Mouse (Mus musculus) lung, embryonic 14.5 days (tissue): ENCODE results near the gene Ccin. TPM values are rescaled to one million over a fixed set of nuclear protein-coding genes. Genes with fewer than 3 reads are reported as not detected.

Experiments used
- ATAC-seq: fragments of 200-750 bp; cut with Nextera tagmentation; 2 replicates; pipeline ENCODE4 v1.8.0; 2017; ENCODE audit warnings: mild to moderate bottlenecking, moderate TSS enrichment, moderate library complexity; ENCODE audit not compliant: insufficient read depth
- DNase-seq: peaks from one replicate; pipeline ENCODE4 v3.0.0-alpha.2; 2015
- H3K27ac ChIP-seq: fragments of 300-500 bp; sonication (generic); 2 replicates; pipeline ENCODE4 v1.5.1; 2014; ENCODE audit warnings: low read depth, mild to moderate bottlenecking, moderate library complexity
- H3K27me3 ChIP-seq: fragments of 300-500 bp; sonication (generic); 2 replicates; pipeline ENCODE4 v1.6.1; 2014; ENCODE audit warnings: low read length, control low read depth; ENCODE audit not compliant: insufficient read depth
- H3K36me3 ChIP-seq: fragments of 300-500 bp; sonication (generic); 2 replicates; pipeline ENCODE4 v1.6.1; 2014; ENCODE audit warnings: control low read depth; ENCODE audit not compliant: insufficient read depth
- H3K4me1 ChIP-seq: fragments of 300-500 bp; sonication (generic); 2 replicates; pipeline ENCODE4 v1.6.1; 2014; ENCODE audit warnings: antibody characterized with exemption, control low read depth; ENCODE audit not compliant: insufficient read depth
- H3K4me2 ChIP-seq: fragments of 300-500 bp; sonication (generic); 2 replicates; pipeline ENCODE4 v1.6.1; 2014; ENCODE audit warnings: mild to moderate bottlenecking
- H3K4me3 ChIP-seq: fragments of 300-500 bp; sonication (generic); 2 replicates; pipeline ENCODE4 v1.5.1; 2014; ENCODE audit warnings: low read depth, low read length
- H3K9ac ChIP-seq: fragments of 300-500 bp; sonication (generic); 2 replicates; pipeline ENCODE4 v1.6.1; 2014
- H3K9me3 ChIP-seq: fragments of 300-500 bp; sonication (generic); 2 replicates; pipeline ENCODE4 v1.6.1; 2016; ENCODE audit warnings: low read depth, low read length, control low read depth
- CTCF ChIP-seq: IDR thresholded peaks from 2 replicates; pipeline ENCODE4 v1.5.1; 2016; ENCODE audit warnings: antibody characterized with exemption, low read depth
- WGBS: fragments of 180-500 bp; shearing (Covaris S2); extraction: QIAGEN DNeasy Blood & Tissue Kit; methylation state at CpG from one replicate; pipeline ENCODE4 v1.1.7; 2014; 5-methylcytosine and 5-hydroxymethylcytosine counted together
- polyA plus RNA-seq: library from polyadenylated mRNA; unstranded; fragments of >200 nt; fragmentation: Nextera tagmentation; extraction: Ambion mirVana; gene quantifications from 2 replicates; pipeline ENCODE4 v1.2.1, GENCODE M21; 2014

Gene Ccin
- polyA plus RNA-seq, 1 experiment from 2014 or later: not detected

DNA sequence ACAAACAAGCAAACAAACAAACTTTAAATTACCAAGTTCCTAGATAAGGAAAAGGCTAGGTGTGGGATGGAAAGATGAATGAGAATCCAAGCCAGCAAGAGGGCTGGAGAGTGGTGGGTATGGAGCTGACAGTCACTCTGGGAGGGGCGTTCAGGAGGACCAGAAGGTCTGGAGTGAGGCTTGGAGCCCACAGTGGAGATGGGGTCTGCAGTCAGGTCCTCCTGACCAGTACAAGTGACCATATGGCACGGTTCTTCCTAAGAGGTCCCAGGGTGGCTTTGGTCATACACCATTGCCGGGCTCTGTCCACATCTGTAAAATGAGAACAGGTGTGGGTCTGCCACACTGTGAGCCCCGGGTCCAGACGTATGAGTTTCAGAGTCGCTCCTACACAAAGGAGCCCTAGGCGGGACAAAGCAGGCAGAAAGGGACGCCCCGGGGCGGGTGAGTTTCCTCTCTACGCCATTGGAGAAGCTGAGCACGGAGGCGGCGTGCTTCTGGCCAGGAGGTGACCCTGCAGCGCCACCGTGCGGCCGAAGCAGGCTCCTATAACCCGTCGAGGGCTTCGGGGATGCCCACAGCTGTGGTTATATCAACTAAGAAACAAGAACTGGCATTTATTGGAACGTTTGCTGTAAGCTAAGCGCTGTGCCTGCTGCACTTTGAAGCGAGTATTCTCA lies 1.1 kb upstream of the Ccin start:
- Histone ChIP-seq H3K27ac (no peak overlapping the region), H3K9ac (peak overlapping the region; percentile 49), H3K36me3 (no peaks in the 10 kb centered on the region), H3K4me3 (peak overlapping the region; percentile 32), H3K27me3 (no peaks in the 10 kb centered on the region), H3K4me1 (peaks cover 9% of the 10 kb centered on the region; the same call in 1 of the 2 replicates), H3K9me3 (no peaks in the 10 kb centered on the region), H3K4me2 (peak overlapping the region; percentile 71)
- ATAC-seq: peak; percentile 88
- peak; percentile 97 for DNase-seq
- peak; percentile 96 for TF ChIP-seq CTCF
- WGBS: 1% methylated on average over 24 of the region's 24 CpGs

DNA sequence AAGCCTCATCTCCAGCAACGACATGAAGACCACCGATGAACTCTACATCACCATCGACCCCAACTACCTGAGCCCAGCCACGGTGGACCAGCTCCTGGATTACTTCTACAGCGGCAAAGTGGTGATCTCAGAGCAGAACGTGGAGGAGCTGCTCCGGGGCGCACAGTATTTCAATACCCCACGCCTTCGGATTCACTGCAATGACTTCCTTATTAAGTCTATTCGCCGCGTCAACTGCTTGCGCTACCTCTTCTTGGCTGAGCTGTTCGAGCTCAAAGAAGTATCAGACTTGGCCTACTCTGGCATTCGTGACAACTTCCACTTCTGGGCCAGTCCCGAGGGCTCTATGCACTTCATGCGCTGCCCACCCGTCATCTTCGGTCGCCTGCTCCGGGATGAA lies 473 bp downstream of the Ccin start:
- no peak for TF ChIP-seq CTCF
- no peaks in the 10 kb centered on the region for H3K27me3 ChIP-seq
- H3K4me3 ChIP-seq: no peak overlapping the region
- H3K36me3 ChIP-seq: no peaks in the 10 kb centered on the region
- no peak for ATAC-seq
- no peak overlapping the region for H3K4me2 ChIP-seq
- H3K27ac ChIP-seq: no peak overlapping the region
- no peak overlapping the region for H3K9ac ChIP-seq
- WGBS: 90% methylated on average over 22 of the region's 22 CpGs
- DNase-seq: no peak
- H3K4me1 ChIP-seq: peaks cover 4% of the 10 kb centered on the region; the same call in 1 of the 2 replicates
- H3K9me3 ChIP-seq: no peaks in the 10 kb centered on the region

DNA sequence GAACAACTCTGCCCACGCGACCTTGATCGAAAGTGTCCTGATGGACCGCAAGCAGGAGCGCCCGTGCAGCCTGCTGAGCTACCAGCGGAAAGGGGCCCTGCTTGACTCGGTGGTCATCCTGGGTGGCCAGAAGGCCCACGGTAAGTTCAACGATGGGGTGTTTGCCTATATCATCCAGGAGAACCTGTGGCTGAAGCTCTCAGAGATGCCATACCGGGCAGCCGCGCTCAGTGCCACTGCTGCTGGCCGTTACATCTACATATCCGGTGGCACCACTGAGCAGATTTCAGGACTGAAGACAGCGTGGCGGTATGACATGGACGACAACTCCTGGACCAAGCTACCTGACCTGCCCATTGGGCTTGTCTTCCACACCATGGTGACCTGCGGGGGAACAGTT lies 1.0 kb downstream of the Ccin start:
- DNase-seq: no peak
- no peaks in the 10 kb centered on the region for H3K27me3 ChIP-seq

DNA sequence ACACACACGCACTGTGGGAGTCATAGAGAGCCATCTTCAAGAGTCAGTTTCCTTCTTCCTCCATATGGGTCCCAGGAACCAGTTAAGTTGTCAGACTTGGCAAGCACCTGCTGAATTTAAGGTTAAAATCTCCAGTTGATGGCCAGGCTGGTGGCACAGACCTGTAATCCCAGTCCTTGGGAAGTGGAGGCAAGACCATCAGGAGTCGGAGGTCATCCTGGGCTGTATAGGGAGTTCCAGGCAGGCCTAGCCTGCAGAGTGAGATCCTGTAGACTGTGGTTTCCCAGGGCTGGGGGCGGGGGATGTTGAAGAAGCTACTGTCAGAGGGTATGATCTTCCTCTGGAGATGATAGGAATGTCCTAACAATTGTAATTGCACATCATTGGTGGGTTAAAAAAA lies 5.7 kb downstream of the Ccin start:
- ATAC-seq (no peak), DNase-seq (no peak)
- no peaks in the 10 kb centered on the region for H3K4me1 ChIP-seq
- 83% methylated on average over 3 of the region's 3 CpGs for WGBS
- H3K27me3 ChIP-seq: no peaks in the 10 kb centered on the region
- H3K27ac ChIP-seq: no peak overlapping the region
- TF ChIP-seq CTCF: no peak
- H3K36me3 ChIP-seq: no peaks in the 10 kb centered on the region
- H3K9me3 ChIP-seq: no peaks in the 10 kb centered on the region
- no peak overlapping the region for H3K9ac ChIP-seq
- H3K4me2 ChIP-seq: no peak overlapping the region
- H3K4me3 ChIP-seq: no peak overlapping the region

More for the DNA sequence above, 1.0 kb downstream of the Ccin start:
- Histone ChIP-seq H3K27ac (no peak overlapping the region), H3K4me3 (no peak overlapping the region), H3K4me1 (no peaks in the 10 kb centered on the region), H3K4me2 (no peak overlapping the region), H3K36me3 (no peaks in the 10 kb centered on the region), H3K9me3 (no peaks in the 10 kb centered on the region), H3K9ac (no peak overlapping the region)
- ATAC-seq: no peak
- TF ChIP-seq CTCF: no peak
- 87% methylated on average over 19 of the region's 19 CpGs for WGBS

DNA sequence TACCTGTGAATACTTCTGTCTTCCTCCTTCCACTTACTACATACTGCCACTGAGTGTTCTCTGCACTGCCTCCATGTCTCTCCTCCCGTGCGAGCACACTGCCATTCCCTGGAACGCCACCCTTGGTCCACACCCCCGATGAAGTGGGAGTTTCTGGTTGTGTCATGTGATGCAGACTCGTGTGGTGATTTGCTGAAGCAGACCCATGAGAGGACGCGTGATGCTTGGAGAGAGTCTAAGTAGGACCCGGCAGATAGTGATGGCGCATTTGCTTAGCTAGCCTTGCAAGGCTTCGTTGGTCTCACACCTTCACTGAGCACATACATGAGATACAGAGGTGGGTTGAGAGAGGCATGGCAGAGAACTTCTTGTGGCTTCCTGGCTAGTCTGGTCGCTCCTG lies 9.8 kb downstream of the Ccin start:
- Histone ChIP-seq H3K9me3 (no peaks in the 10 kb centered on the region), H3K27me3 (no peaks in the 10 kb centered on the region), H3K4me2 (no peak overlapping the region), H3K36me3 (no peaks in the 10 kb centered on the region), H3K4me1 (no peaks in the 10 kb centered on the region), H3K4me3 (no peak overlapping the region), H3K9ac (no peak overlapping the region), H3K27ac (no peak overlapping the region)
- TF ChIP-seq CTCF: no peak
- ATAC-seq (no peak), DNase-seq (no peak)
- WGBS: 89% methylated on average over 11 of the region's 11 CpGs

DNA sequence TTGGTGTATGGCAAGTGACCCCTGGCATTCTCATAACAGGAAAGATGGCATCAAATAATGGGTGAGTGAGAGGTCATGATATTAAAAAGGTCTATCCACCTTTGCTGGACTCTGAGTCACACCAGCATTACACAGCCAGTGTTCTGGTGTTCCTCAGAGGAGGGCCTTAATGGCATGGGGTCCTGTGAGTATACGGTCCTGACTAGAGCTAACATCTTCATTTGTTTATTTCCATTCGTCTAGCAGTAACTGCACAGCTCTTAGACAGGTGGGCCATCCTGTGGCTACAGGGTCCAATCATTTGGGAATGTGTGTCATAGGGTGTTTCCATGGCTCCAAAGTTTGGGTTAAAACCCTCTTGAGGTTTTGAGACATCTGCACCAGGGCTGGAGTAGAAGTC lies 11.1 kb downstream of the Ccin start:
- Histone ChIP-seq H3K9me3 (no peaks in the 10 kb centered on the region), H3K36me3 (no peaks in the 10 kb centered on the region), H3K27me3 (no peaks in the 10 kb centered on the region), H3K4me2 (no peak overlapping the region), H3K4me3 (no peak overlapping the region), H3K4me1 (no peaks in the 10 kb centered on the region), H3K27ac (no peak overlapping the region), H3K9ac (no peak overlapping the region)
- no peak for TF ChIP-seq CTCF
- no peak for DNase-seq
- WGBS: 43% methylated on average over 2 of the region's 2 CpGs
- ATAC-seq: no peak

DNA sequence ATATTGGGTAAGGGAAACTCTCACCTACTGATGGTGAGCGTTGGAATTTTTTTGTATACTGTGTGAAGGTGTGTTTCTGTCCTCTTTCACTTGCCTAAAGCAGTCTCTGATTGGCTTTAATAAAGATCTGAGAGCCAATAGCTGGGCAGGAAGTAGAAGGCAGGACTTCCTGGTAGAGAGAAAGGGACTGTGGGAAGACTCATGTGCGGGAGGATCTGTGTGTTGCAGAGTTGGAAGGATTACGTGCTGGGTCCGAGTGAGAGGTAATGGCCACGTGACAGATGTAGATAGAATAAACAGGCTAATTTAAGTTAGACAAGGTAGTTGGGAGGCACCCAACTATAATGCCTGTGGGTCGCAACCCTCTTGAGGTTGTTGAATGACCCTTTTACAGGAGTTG lies 20.3 kb downstream of the Ccin start:
- H3K36me3 ChIP-seq: no peaks in the 10 kb centered on the region
- H3K4me1 ChIP-seq: no peaks in the 10 kb centered on the region
- H3K9ac ChIP-seq: no peak overlapping the region
- no peaks in the 10 kb centered on the region for H3K9me3 ChIP-seq
- DNase-seq: no peak
- ATAC-seq: no peak; the same call in 1 of the 2 replicates
- no peak overlapping the region; the same call in 1 of the 2 replicates for H3K4me2 ChIP-seq
- no peak for TF ChIP-seq CTCF
- 56% methylated on average over 6 of the region's 6 CpGs for WGBS
- no peak overlapping the region for H3K4me3 ChIP-seq
- no peak overlapping the region for H3K27ac ChIP-seq
- no peaks in the 10 kb centered on the region for H3K27me3 ChIP-seq

DNA sequence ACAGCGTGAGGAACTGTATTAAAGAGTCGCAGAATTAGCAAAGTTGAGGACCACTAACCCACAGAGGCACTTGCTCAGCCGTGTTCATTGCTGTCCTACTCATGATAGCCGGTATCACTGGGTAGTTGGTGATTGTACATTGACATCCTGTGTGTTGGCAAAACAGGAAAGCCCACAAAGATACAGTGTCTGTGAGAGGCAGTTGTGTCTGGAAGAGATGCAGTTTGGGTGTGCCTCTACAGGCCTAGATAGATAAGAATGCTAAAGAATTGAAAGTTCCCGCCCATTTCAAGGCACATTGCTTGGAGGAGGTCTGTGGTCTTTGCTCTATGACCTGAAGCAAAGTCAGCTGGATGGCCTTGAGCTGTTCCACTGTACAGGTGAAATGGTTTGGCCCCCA lies 20.8 kb downstream of the Ccin start, which contains the start of gene Clta:
TSS of gene Clta (plus strand) at position 327 of the 400 bp plus-strand sequence.
- Histone ChIP-seq H3K4me3 (no peak within 1 kb of the TSS), H3K36me3 (no peaks in the 10 kb centered on the region), H3K9ac (no peak within 1 kb of the TSS), H3K4me2 (no peak within 1 kb of the TSS; the same call in 1 of the 2 replicates), H3K27ac (no peak within 1 kb of the TSS), H3K4me1 (no peaks in the 10 kb centered on the region), H3K9me3 (no peaks in the 10 kb centered on the region), H3K27me3 (no peaks in the 10 kb centered on the region)
- ATAC-seq (peak; percentile 56; the same call in 1 of the 2 replicates), DNase-seq (no peak)
- WGBS: 86% methylated on average over 5 of the region's 5 CpGs
- TF ChIP-seq CTCF: no peak
